Mouse (Mus musculus): Measurements from ENCODE around the gene 2210408I21Rik.

- TF ChIP-seq POLR2A (IDR thresholded peaks at IDR 0.05; ENCODE audit: control insufficient read depth in 1 of 2, insufficient read depth in 1 of 2, low read depth in 1 of 2, low read length in 2 of 2, poor library complexity in 1 of 2) (no peak), ZC3H11A (IDR thresholded peaks at IDR 0.05; ENCODE audit: low read depth, low read length) (no peak), MAX (IDR thresholded peaks at IDR 0.05; ENCODE audit: low read length) (no peak), RCOR1 (IDR thresholded peaks at IDR 0.05; ENCODE audit: low read depth, low read length) (no peak), CTCF (IDR thresholded peaks at IDR 0.05 in 2 of 3, conservative IDR thresholded peaks at IDR 0.05 in 1 of 3; ENCODE audit: control insufficient read depth in 1 of 3, insufficient read depth in 1 of 3, low read depth in 2 of 3, low read length in 3 of 3, poor library complexity in 1 of 3, severe bottlenecking in 1 of 3) (no peak), TAL1 (IDR thresholded peaks at IDR 0.05; ENCODE audit: low read length) (no peak), MAFK (IDR thresholded peaks at IDR 0.05; ENCODE audit: borderline replicate concordance, low read depth, low read length) (no peak), USF2 (IDR thresholded peaks at IDR 0.05; ENCODE audit: borderline replicate concordance in 1 of 2, insufficient read depth in 1 of 2, low read depth in 1 of 2, low read length in 2 of 2) (no peak), SIN3A (IDR thresholded peaks at IDR 0.05; ENCODE audit: low read length) (no peak), USF1 (IDR thresholded peaks at IDR 0.05; ENCODE audit: low read depth, low read length) (no peak), NELFE (IDR thresholded peaks at IDR 0.05; ENCODE audit: low read depth, low read length) (no peak), MXI1 (IDR thresholded peaks at IDR 0.05; ENCODE audit: low read depth, low read length) (no peak)
Measured at GRCm38 (mm10) chr13:77476420-77476819, 341.1 kb downstream of the 2210408I21Rik start.

All from MEL (cell line).